Mouse (Mus musculus) megakaryocyte, embryonic 14.5 days (primary cell): ENCODE data around the gene Esrra. TPM values are rescaled to one million over a fixed set of nuclear protein-coding genes. Genes with fewer than 3 reads are reported as not detected.
"Not testable (repeated sequence)": the region's sequence is repeated elsewhere in the genome, so short reads cannot be mapped to it uniquely, and the experiment has no call there.

ENCODE experiments used
- H3K27me3 ChIP-seq: replicated peaks from 2 replicates; pipeline ENCODE3; 2012; ENCODE audit warnings: inconsistent platforms
- H3K36me3 ChIP-seq: replicated peaks from 2 replicates; pipeline ENCODE3; 2012; ENCODE audit warnings: low read length, inconsistent platforms, mixed read lengths
- H3K4me1 ChIP-seq: 2 replicates; pipeline ENCODE4 v1.6.1; 2012; ENCODE audit warnings: inconsistent platforms
- H3K4me3 ChIP-seq: replicated peaks from 2 replicates; pipeline ENCODE3; 2012; ENCODE audit warnings: moderate library complexity, mild to moderate bottlenecking, inconsistent platforms
- H3K9me3 ChIP-seq: 2 replicates; pipeline ENCODE4 v1.6.1; 2012; ENCODE audit warnings: inconsistent platforms
- FLI1 ChIP-seq: IDR thresholded peaks from 2 replicates; pipeline ENCODE4 v1.6.1; 2012; ENCODE audit warnings: low read length, inconsistent platforms, mixed read lengths
- GATA1 ChIP-seq: IDR thresholded peaks from 3 replicates; pipeline ENCODE4 v1.6.1; 2012; ENCODE audit warnings: mixed read lengths, low read length, inconsistent platforms, borderline replicate concordance
- polyA plus RNA-seq: library from polyadenylated mRNA; stranded (reverse); fragments of >175 nt; gene quantifications from 2 replicates; pipeline ENCODE4 v1.2.3, GENCODE M21; 2012; ENCODE audit warnings: low replicate concordance; ENCODE audit not compliant: insufficient read depth

Gene Esrra
- polyA plus RNA-seq, 1 experiment, result 56.1 TPM

DNA sequence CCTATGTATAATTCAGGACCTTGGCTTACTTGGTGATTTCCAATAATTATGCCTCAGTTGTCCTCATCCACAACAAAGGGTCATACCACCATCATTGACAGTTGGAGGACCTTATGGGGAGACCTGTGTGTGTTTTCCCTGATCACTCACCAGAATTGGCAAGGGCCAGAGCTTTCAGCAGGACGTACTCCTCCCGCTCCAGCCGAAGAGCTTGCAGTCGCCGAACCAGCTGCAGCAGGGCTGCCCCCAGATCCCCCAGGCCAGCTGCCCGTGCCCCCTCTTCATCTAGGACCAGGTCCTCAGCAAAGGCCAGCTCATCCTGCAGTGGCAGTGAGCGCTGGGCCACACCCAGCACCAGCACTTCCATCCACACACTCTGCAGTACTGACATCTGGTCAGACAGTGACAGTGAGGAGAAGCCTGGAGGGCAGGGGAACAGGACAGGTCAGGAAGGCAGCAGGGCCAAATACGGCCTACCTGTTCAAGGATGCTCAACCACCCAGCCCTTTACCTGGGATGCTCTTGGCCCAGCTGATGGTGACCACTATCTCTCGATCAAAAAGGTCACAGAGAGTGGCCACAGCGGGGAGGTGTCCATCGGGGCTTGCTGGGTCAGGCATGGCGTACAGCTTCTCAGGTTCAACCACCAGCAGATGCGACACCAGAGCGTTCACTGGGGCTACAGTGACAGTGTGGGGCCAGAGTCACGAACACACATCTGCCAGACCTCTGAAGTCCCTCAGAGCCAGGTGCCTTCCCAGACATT is 9.2 kb downstream of the Esrra start:
- peaks cover 70% of the 10 kb centered on the region for H3K36me3 ChIP-seq
- H3K27me3 ChIP-seq, result no peaks in the 10 kb centered on the region
- H3K4me1 ChIP-seq, result peaks cover 79% of the 10 kb centered on the region
- no peaks in the 10 kb centered on the region for H3K9me3 ChIP-seq
- TF ChIP-seq FLI1 (no peak), GATA1 (no peak)
- H3K4me3 ChIP-seq, result peak overlapping the region; percentile 12

- H3K4me3 ChIP-seq, result peak overlapping the region; percentile 81
- TF ChIP-seq GATA1 (no peak), FLI1 (no peak)
- peaks cover 71% of the 10 kb centered on the region for H3K36me3 ChIP-seq
- H3K9me3 ChIP-seq, result no peaks in the 10 kb centered on the region
- no peaks in the 10 kb centered on the region for H3K27me3 ChIP-seq
- peaks cover 81% of the 10 kb centered on the region for H3K4me1 ChIP-seq
These were observed 10.2 kb downstream of the Esrra start for GRCm38 (mm10) chr19:6911101-6912074.

- H3K4me3 ChIP-seq, result peak overlapping the region; percentile 99
- H3K4me1 ChIP-seq, result peaks cover 79% of the 10 kb centered on the region
- H3K36me3 ChIP-seq, result peaks cover 71% of the 10 kb centered on the region
- H3K27me3 ChIP-seq, H3K9me3 ChIP-seq: not testable (repeated sequence)
These were observed 11.3 kb downstream of the Esrra start for GRCm38 (mm10) chr19:6910306-6910705.

GRCm38 (mm10) chr19:6909507-6910289 is 11.9 kb downstream of the Esrra start, which contains the start of the genes Trmt112 and Prdx5:
Gene Trmt112 (plus strand): TSS chr19:6909698.
Gene Prdx5 (minus strand): TSS chr19:6910106.
- H3K4me1 ChIP-seq, result peaks cover 80% of the 10 kb centered on the region
- TF ChIP-seq GATA1 (no peak), FLI1 (peak; percentile 97; the same call in 1 of the 2 replicates)
- H3K4me3 ChIP-seq, result peak within 1 kb of the TSS; percentile 99
- no peaks in the 10 kb centered on the region for H3K9me3 ChIP-seq
- H3K27me3 ChIP-seq, result no peaks in the 10 kb centered on the region
- H3K36me3 ChIP-seq, result peaks cover 75% of the 10 kb centered on the region

GRCm38 (mm10) chr19:6909021-6909420 is 12.6 kb downstream of the Esrra start:
- Histone ChIP-seq H3K4me1 (peaks cover 76% of the 10 kb centered on the region), H3K36me3 (peaks cover 75% of the 10 kb centered on the region), H3K9me3 (no peaks in the 10 kb centered on the region), H3K4me3 (peak overlapping the region; percentile 99), H3K27me3 (no peaks in the 10 kb centered on the region)
- no peak for TF ChIP-seq FLI1
- TF ChIP-seq GATA1, result no peak

DNA sequence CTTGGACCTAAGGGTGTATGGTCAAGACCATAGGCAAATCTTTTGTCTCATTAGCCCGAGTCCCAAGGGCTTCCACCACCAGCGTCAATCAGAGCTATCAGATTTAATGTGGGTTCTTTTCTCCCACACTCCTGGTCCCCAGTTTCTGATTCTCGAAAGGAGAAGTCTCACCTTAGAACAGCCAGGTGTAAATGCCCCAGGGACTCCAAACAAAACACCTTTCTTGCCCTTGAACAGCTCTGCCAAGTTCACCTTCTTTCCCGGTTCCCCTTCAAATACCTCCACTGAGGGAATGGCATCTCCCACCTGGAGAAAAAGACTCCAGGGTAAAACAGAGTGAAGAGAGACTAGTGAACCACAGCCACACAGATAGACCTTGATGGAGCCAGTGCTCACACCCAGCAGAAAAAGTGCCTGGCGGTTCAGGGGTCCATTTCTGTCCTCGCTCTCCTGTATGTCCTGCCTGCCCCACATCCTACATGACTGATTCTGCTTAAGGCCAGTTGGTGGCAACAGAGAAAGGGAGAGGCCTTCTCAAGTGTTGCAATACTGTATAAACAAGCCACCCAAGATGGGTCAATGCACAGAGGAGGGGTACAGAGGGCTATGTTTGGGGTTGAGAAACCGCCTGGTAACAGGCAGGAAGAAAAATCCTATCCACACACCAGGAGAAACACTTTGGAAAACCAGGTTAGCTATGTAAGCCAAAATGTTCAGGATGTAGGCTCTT is 13.6 kb downstream of the Esrra start:
- H3K4me3 ChIP-seq, result peak overlapping the region; percentile 99
- H3K4me1 ChIP-seq, result peaks cover 68% of the 10 kb centered on the region
- H3K36me3 ChIP-seq, result peaks cover 71% of the 10 kb centered on the region

GRCm38 (mm10) chr19:6907094-6907493 is 14.5 kb downstream of the Esrra start:
- H3K4me3 ChIP-seq, result peak overlapping the region; percentile 99
- H3K4me1 ChIP-seq, result peaks cover 68% of the 10 kb centered on the region
- no peaks in the 10 kb centered on the region for H3K9me3 ChIP-seq
- no peaks in the 10 kb centered on the region for H3K27me3 ChIP-seq
- TF ChIP-seq FLI1 (no peak), GATA1 (no peak)
- H3K36me3 ChIP-seq, result peaks cover 64% of the 10 kb centered on the region

More for the DNA sequence above, 13.6 kb downstream of the Esrra start:
- Histone ChIP-seq H3K27me3 (no peaks in the 10 kb centered on the region), H3K9me3 (no peaks in the 10 kb centered on the region)
- TF ChIP-seq GATA1, result no peak
- no peak for TF ChIP-seq FLI1

- Histone ChIP-seq H3K36me3 (peaks cover 61% of the 10 kb centered on the region), H3K4me1 (peaks cover 68% of the 10 kb centered on the region), H3K27me3 (no peaks in the 10 kb centered on the region), H3K4me3 (no peak overlapping the region), H3K9me3 (peaks cover 2% of the 10 kb centered on the region)
- no peak for TF ChIP-seq GATA1
- TF ChIP-seq FLI1, result no peak
These were observed 15.4 kb downstream of the Esrra start for GRCm38 (mm10) chr19:6906199-6906598.
